Mouse (Mus musculus) liver, adult 2 months (tissue): ENCODE measurements around the gene Rps17. TPM values are rescaled to one million over a fixed set of nuclear protein-coding genes. Genes with fewer than 3 reads are reported as not detected.

Source experiments
- DNase-seq: peaks from one replicate; pipeline ENCODE4 v3.0.0-alpha.2; 2011; ENCODE audit warnings: low read depth, low spot score; ENCODE audit errors: extremely low read depth
- H3K27ac ChIP-seq: fragments of 200-500 bp; replicated peaks from 2 replicates; pipeline ENCODE4 v1.5.1; 2012; ENCODE audit warnings: low read depth, mild to moderate bottlenecking, control low read depth, inconsistent platforms, low read length; ENCODE audit not compliant: insufficient read depth
- H3K27me3 ChIP-seq: fragments of 200-500 bp; 2 replicates; pipeline ENCODE4 v1.6.1; 2012; ENCODE audit warnings: mild to moderate bottlenecking, moderate library complexity, low read length, inconsistent platforms; ENCODE audit not compliant: control insufficient read depth, insufficient read depth
- H3K36me3 ChIP-seq: fragments of 200-500 bp; 2 replicates; pipeline ENCODE4 v1.6.1; 2012; ENCODE audit warnings: low read length, inconsistent platforms; ENCODE audit not compliant: control insufficient read depth, insufficient read depth
- H3K4me1 ChIP-seq: fragments of 200-500 bp; 2 replicates; pipeline ENCODE4 v1.6.1; 2011; ENCODE audit warnings: low read length; ENCODE audit not compliant: control insufficient read depth, insufficient read depth
- H3K4me3 ChIP-seq: fragments of 200-500 bp; 2 replicates; pipeline ENCODE4 v1.5.1; 2011; ENCODE audit warnings: low read depth, mild to moderate bottlenecking, control low read depth, low read length, moderate library complexity; ENCODE audit not compliant: insufficient read depth
- H3K79me2 ChIP-seq: fragments of 200-500 bp; 2 replicates; pipeline ENCODE4 v1.6.1; 2012; ENCODE audit warnings: inconsistent platforms, mild to moderate bottlenecking, low read length, moderate library complexity; ENCODE audit not compliant: control insufficient read depth, insufficient read depth
- H3K9ac ChIP-seq: fragments of 200-500 bp; 2 replicates; pipeline ENCODE4 v1.6.1; 2012; ENCODE audit warnings: low read depth, mild to moderate bottlenecking, control low read depth, inconsistent platforms, low read length
- CTCF ChIP-seq: fragments of 200-500 bp; IDR thresholded peaks from 2 replicates; pipeline ENCODE4 v1.5.1; 2011; ENCODE audit warnings: low read depth, low read length, control low read depth
- POLR2A ChIP-seq: fragments of 200-500 bp; IDR thresholded peaks from 2 replicates; pipeline ENCODE4 v1.6.1; 2011; ENCODE audit warnings: low read length, control low read depth; ENCODE audit not compliant: insufficient read depth; ENCODE audit errors: extremely low read depth
- WGBS: fragments of 180-500 bp; shearing (Covaris S2); methylation state at CpG from one replicate; pipeline ENCODE4 v1.1.7; 2018; 5-methylcytosine and 5-hydroxymethylcytosine counted together
- polyA plus RNA-seq: library from polyadenylated mRNA; depleted of rRNA; stranded (reverse); fragments of >200 nt; gene quantifications from 2 replicates; pipeline ENCODE4 v1.2.3, GENCODE M21; 2012
- total RNA-seq: library from RNA; depleted of rRNA; stranded (reverse); fragments of >200 nt; gene quantifications from 2 replicates; pipeline ENCODE4 v1.2.3, GENCODE M21; 2014

Gene Rps17
- total and polyA plus RNA-seq, 2 experiments, result 572 to 745 TPM

DNA sequence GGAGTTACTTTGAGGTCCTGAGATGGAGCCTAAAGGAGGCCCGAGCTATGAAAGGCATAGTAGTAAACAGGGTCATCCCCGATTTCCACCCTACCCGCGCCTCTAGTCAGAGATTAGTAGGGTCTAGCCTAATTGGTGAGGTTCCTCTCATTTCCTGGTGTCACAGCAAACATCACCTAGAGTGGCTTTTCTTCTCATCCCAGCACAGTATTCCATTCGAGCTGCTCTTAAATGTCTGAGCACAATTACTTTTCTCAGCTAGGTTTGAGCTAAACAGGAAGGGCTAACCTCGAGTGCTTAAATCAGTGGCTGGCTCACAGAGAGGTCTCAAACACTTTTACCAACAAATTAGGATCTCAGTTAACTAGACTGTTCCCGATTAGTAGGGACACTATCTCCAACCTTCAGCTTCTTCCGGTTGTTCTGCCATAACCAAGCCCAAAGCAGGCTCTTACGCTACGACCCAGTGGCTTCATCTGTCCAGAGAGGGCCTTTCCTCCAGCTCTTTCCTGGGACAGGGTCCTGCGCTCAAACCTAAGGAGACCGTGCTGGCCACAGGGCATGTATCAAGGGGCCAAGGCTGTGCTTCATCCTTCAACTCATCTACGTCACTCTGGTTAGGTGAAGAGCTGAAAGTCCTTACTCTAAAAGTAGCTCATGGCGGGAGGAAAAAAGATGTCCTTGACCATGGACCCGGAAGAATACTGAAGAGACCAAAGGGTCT, 555 bp upstream of the Rps17 start:
- Histone ChIP-seq H3K4me3 (peak overlapping the region; percentile 93), H3K27ac (0 out of 2 replicates have a peak overlapping the region, but pooled peaks have one; percentile 41), H3K9ac (peak overlapping the region; percentile 67), H3K27me3 (no peaks in the 10 kb centered on the region), H3K79me2 (peaks cover 6% of the 10 kb centered on the region; the same call in 1 of the 2 replicates), H3K36me3 (peaks cover 15% of the 10 kb centered on the region), H3K4me1 (peaks cover 19% of the 10 kb centered on the region)
- no peak for DNase-seq
- WGBS, result 62% methylated on average over 15 of the region's 15 CpGs
- TF ChIP-seq POLR2A (no peak), CTCF (no peak)

DNA sequence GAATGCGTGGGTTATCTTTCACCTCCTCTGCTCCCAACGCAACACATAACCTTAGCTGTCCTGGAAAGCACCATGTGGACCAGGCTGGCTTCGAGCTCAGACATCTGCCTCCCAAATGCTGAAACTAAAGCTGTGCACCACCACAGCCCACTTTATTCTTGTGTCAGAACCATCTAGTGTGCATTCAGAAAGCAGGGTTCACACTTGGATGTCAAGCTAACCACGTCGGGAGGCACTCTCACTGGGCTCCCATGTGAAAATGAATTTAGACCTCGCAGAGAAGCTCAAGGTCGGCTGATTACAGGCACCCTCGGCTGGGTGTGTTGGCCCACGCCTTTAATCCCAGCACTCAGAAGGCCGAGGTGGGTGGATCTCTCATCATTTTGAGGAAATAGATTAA, 1.2 kb downstream of the Rps17 start:
- DNase-seq, result no peak
- WGBS, result 4% methylated on average over 10 of the region's 10 CpGs
- Histone ChIP-seq H3K4me1 (peaks cover 19% of the 10 kb centered on the region), H3K36me3 (peaks cover 21% of the 10 kb centered on the region), H3K79me2 (peaks cover 6% of the 10 kb centered on the region; the same call in 1 of the 2 replicates), H3K27me3 (no peaks in the 10 kb centered on the region), H3K9ac (peak overlapping the region; percentile 95), H3K4me3 (peak overlapping the region; percentile 93), H3K27ac (0 out of 2 replicates have a peak overlapping the region, but pooled peaks have one; percentile 13)
- no peak for TF ChIP-seq POLR2A
- TF ChIP-seq CTCF, result no peak

DNA sequence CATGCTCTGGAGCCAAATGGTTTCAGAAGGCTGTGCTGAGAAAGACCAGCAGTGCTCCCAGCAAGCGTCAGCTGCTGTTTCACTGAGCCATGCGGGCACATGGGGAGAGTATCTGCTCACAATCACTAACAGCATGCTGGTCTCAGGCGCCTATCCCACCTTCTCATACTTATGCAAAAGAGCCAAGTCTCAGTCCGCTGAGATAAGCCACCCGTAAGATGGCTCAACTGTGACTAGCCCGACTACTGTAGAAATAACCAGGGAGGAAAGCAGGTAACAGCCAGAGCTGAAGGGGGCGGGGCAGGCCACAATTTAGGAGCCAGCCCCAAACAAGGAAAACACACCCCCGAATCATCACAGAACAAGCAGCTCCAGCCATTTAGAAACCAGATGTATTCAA, 1.7 kb downstream of the Rps17 start:
- H3K36me3 ChIP-seq, result peaks cover 22% of the 10 kb centered on the region
- H3K79me2 ChIP-seq, result peaks cover 6% of the 10 kb centered on the region; the same call in 1 of the 2 replicates
- WGBS, result 23% methylated on average over 8 of the region's 8 CpGs
- TF ChIP-seq POLR2A (no peak), CTCF (no peak)
- H3K9ac ChIP-seq, result peak overlapping the region; percentile 95
- no peaks in the 10 kb centered on the region for H3K27me3 ChIP-seq
- DNase-seq, result peak; percentile 41
- no peak overlapping the region for H3K4me3 ChIP-seq
- H3K27ac ChIP-seq, result peak overlapping the region; percentile 49
- peaks cover 19% of the 10 kb centered on the region for H3K4me1 ChIP-seq

DNA sequence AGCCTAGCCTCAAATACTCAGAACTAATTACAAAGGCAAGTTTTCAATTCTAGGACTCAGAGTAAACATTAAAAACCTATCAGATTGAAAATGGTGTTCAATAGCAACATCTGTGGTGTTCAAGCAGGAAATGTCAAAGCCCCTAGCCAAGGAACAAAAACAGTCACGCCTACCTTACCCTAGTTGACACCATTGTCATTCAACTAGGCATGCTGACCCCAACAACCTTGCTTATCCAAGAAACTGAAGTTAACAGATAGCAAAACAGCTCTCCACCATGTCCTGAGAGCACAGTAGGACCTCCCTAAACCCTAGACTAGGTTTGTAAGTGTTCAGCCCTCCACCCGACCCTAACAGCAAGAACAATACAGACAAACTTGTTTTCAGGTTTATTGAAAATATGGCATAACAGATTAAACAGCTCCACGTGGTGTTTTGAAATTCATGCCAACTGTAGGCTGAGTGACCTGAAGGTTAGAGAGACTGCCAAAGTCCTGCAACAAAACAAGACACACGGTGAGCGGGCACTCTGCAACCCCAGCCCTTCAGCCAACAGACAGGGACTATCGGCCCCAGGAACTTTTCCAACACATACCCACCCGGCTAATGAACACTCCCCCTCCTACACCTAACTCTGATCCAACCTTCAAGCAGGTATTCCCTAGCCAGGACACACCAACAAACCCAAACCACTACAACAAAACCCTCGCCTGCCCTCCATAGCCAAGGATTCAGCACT, 2.5 kb downstream of the Rps17 start:
- Histone ChIP-seq H3K4me3 (no peak overlapping the region), H3K27me3 (no peaks in the 10 kb centered on the region), H3K9ac (peak overlapping the region; percentile 95), H3K36me3 (peaks cover 24% of the 10 kb centered on the region), H3K79me2 (peaks cover 6% of the 10 kb centered on the region; the same call in 1 of the 2 replicates), H3K4me1 (peaks cover 19% of the 10 kb centered on the region), H3K27ac (peak overlapping the region; percentile 49)
- TF ChIP-seq POLR2A (no peak), CTCF (no peak)
- 20% methylated on average over 8 of the region's 8 CpGs for WGBS
- DNase-seq, result peak; percentile 72

DNA sequence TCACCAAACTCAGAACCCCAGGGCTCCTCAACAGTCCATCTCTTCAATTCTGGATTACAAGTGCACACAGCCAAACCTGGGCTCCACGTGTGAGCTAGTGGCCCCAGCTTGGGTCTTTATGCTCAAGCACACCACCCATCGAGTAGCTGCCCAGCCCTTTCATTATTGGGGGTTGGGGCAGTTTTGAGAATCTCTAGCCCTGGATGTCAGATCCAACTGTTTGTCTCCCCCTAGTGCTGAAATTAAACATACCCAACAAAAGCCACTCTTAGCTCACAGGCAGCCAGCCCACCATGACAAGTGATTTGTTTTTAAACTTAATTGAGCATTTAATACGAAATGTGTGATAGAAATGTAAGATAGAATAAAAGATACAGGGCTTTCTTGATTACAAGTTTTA, 3.5 kb downstream of the Rps17 start:
- H3K36me3 ChIP-seq, result peaks cover 24% of the 10 kb centered on the region
- no peak for DNase-seq
- H3K27ac ChIP-seq, result no peak overlapping the region
- H3K9ac ChIP-seq, result no peak overlapping the region
- H3K27me3 ChIP-seq, result no peaks in the 10 kb centered on the region
- TF ChIP-seq CTCF (peak; percentile 32; the same call in 1 of the 2 replicates), POLR2A (no peak)
- peaks cover 6% of the 10 kb centered on the region; the same call in 1 of the 2 replicates for H3K79me2 ChIP-seq
- peaks cover 19% of the 10 kb centered on the region for H3K4me1 ChIP-seq
- H3K4me3 ChIP-seq, result no peak overlapping the region
- WGBS, result 48% methylated on average over 3 of the region's 3 CpGs
